Mouse (Mus musculus) layer of hippocampus, adult 2 months (tissue): ENCODE results near the gene Lrrc51. TPM values are rescaled to one million over a fixed set of nuclear protein-coding genes. Genes with fewer than 3 reads are reported as not detected.

Experiments
- DNase-seq, 2 experiments: peaks; one replicate each; pipeline ENCODE4 v3.0.0; 2022; ENCODE audit warnings: low spot score in 2 of 2
- H3K27ac ChIP-seq: fragments of 200-600 bp; 2 replicates; pipeline ENCODE4 v1.8.1; 2022
- H3K4me3 ChIP-seq: fragments of 200-600 bp; 2 replicates; pipeline ENCODE4 v1.8.1; 2022; ENCODE audit warnings: mild to moderate bottlenecking
- CTCF ChIP-seq: fragments of 200-600 bp; conservative IDR thresholded peaks from 2 replicates; pipeline ENCODE4 v1.8.1; 2022; ENCODE audit warnings: antibody characterized with exemption, mild to moderate bottlenecking, moderate library complexity
- long read RNA-seq, 2 experiments: library from polyadenylated mRNA; stranded (forward); transcript quantifications; one replicate each; pipeline ENCODE4 v2.0.0; 2021; ENCODE audit warnings: borderline mapping rate in 2 of 2
- total RNA-seq, 2 experiments: library from RNA; stranded (reverse); gene quantifications; 2 replicates each; pipeline ENCODE4 v1.2.3; 2021

Lrrc51 gene
- total RNA-seq = 1 to 10 TPM; 5.4 to 5.9 TPM
- long read RNA-seq, experiment 1, partial matches to known transcripts = 1 of 3 reads
- long read RNA-seq, experiment 1, other reads (novel, unspliced or antisense) = 1 of 3 reads
- long read RNA-seq, experiment 2, partial matches to known transcripts = 1 of 6 reads
- long read RNA-seq, experiment 2, other reads (novel, unspliced or antisense) = 1 of 6 reads

- no peak for TF ChIP-seq CTCF
- Histone ChIP-seq H3K27ac (peak within 1 kb of the TSS; percentile 80), H3K4me3 (peak within 1 kb of the TSS; percentile 90)
- peak; percentile 98 for DNase-seq
Observed at GRCm38 (mm10) chr7:101933751-101934240, at the start of gene Lrrc51, which contains the start of gene Numa1. Lrrc51 (minus strand) TSS chr7:101933895. Numa1 (plus strand) TSS chr7:101934111.

GRCm38 (mm10) chr7:101982735-101983134, 49.0 kb upstream of the Lrrc51 start:
- no peak overlapping the region for H3K4me3 ChIP-seq
- no peak for TF ChIP-seq CTCF

GRCm38 (mm10) chr7:101974505-101974904, 40.8 kb upstream of the Lrrc51 start:
- Histone ChIP-seq H3K4me3 (0 out of 2 replicates have a peak overlapping the region, but pooled peaks have one; percentile 4), H3K27ac (peak overlapping the region; percentile 28; the same call in 1 of the 2 replicates)
- peak in 1 of 2 experiments; percentile 36 for DNase-seq
- TF ChIP-seq CTCF = peak; percentile 36

More at GRCm38 (mm10) chr7:101982735-101983134, 49.0 kb upstream of the Lrrc51 start:
- DNase-seq = no peak
- no peak overlapping the region for H3K27ac ChIP-seq

- no peak for DNase-seq
- no peak overlapping the region for H3K27ac ChIP-seq
- TF ChIP-seq CTCF = no peak
- no peak overlapping the region for H3K4me3 ChIP-seq
Observed at GRCm38 (mm10) chr7:101973730-101974129, 40.0 kb upstream of the Lrrc51 start.

- TF ChIP-seq CTCF = no peak
- no peak for DNase-seq
- Histone ChIP-seq H3K27ac (peak overlapping the region; percentile 99), H3K4me3 (peak overlapping the region; percentile 82)
Observed at GRCm38 (mm10) chr7:101971721-101972120, 38.0 kb upstream of the Lrrc51 start.

GRCm38 (mm10) chr7:101970821-101971461, 37.2 kb upstream of the Lrrc51 start:
- no peak for TF ChIP-seq CTCF
- H3K27ac ChIP-seq = peak overlapping the region; percentile 99
- peak; percentile 69 to 71 for DNase-seq
- H3K4me3 ChIP-seq = peak overlapping the region; percentile 82

- peak overlapping the region; percentile 99 for H3K27ac ChIP-seq
- DNase-seq = peak; percentile 79 to 85
- no peak; the same call in 1 of the 2 replicates for TF ChIP-seq CTCF
- H3K4me3 ChIP-seq = peak overlapping the region; percentile 82
Observed at GRCm38 (mm10) chr7:101970429-101970775, 36.7 kb upstream of the Lrrc51 start.

- DNase-seq = peak; percentile 79 to 82
- Histone ChIP-seq H3K4me3 (peak overlapping the region; percentile 82), H3K27ac (peak overlapping the region; percentile 99)
- peak; percentile 32 for TF ChIP-seq CTCF
Observed at GRCm38 (mm10) chr7:101969694-101970428, 36.2 kb upstream of the Lrrc51 start.

GRCm38 (mm10) chr7:101968751-101969150, 35.1 kb upstream of the Lrrc51 start:
- H3K4me3 ChIP-seq = no peak overlapping the region
- DNase-seq = no peak
- no peak for TF ChIP-seq CTCF
- peak overlapping the region; percentile 99 for H3K27ac ChIP-seq

GRCm38 (mm10) chr7:101967256-101967655, 33.6 kb upstream of the Lrrc51 start:
- Histone ChIP-seq H3K4me3 (no peak overlapping the region), H3K27ac (no peak overlapping the region)
- no peak for DNase-seq
- TF ChIP-seq CTCF = no peak

- TF ChIP-seq CTCF = no peak
- H3K27ac ChIP-seq = no peak overlapping the region
- DNase-seq = no peak
- H3K4me3 ChIP-seq = no peak overlapping the region
Observed at GRCm38 (mm10) chr7:101965606-101966005, 31.9 kb upstream of the Lrrc51 start.

GRCm38 (mm10) chr7:101964551-101964950, 30.9 kb upstream of the Lrrc51 start:
- DNase-seq = no peak
- Histone ChIP-seq H3K27ac (no peak overlapping the region), H3K4me3 (no peak overlapping the region)
- no peak for TF ChIP-seq CTCF

- H3K4me3 ChIP-seq = no peak overlapping the region
Observed at GRCm38 (mm10) chr7:101963621-101964020, 29.9 kb upstream of the Lrrc51 start.

More at GRCm38 (mm10) chr7:101963621-101964020, 29.9 kb upstream of the Lrrc51 start:
- no peak overlapping the region for H3K27ac ChIP-seq
- no peak for TF ChIP-seq CTCF
- DNase-seq = no peak
